Mouse (Mus musculus) embryonic fibroblast, embryonic 13.5 days (primary cell): ENCODE results near the gene Itga5. TPM values are rescaled to one million over a fixed set of nuclear protein-coding genes. Genes with fewer than 3 reads are reported as not detected.
A peak's percentile ranks its signal among the peaks of the same experiment; 100 is the strongest.

Experiments
- H3K27ac ChIP-seq: 2 replicates; pipeline ENCODE4 v1.5.1; 2012; ENCODE audit warnings: low read length, control low read depth, inconsistent platforms; ENCODE audit not compliant: insufficient read depth
- H3K4me1 ChIP-seq: 2 replicates; pipeline ENCODE4 v1.6.1; 2011; ENCODE audit warnings: low read length; ENCODE audit not compliant: control insufficient read depth, insufficient read depth
- H3K4me3 ChIP-seq: 2 replicates; pipeline ENCODE4 v1.5.1; 2011; ENCODE audit warnings: mild to moderate bottlenecking, control low read depth, low read length; ENCODE audit not compliant: insufficient read depth
- CTCF ChIP-seq: IDR thresholded peaks from 2 replicates; pipeline ENCODE4 v1.5.1; 2011; ENCODE audit warnings: mild to moderate bottlenecking, control low read depth, low read length, moderate library complexity, borderline replicate concordance; ENCODE audit not compliant: insufficient read depth
- POLR2A ChIP-seq: IDR thresholded peaks from 2 replicates; pipeline ENCODE4 v1.6.1; 2011; ENCODE audit warnings: low read depth, mild to moderate bottlenecking, control low read depth, low read length, moderate library complexity
- polyA plus RNA-seq: library from polyadenylated mRNA; stranded (reverse); fragments of >200 nt; gene quantifications from 2 replicates; pipeline ENCODE4 v1.2.4, GENCODE M21; 2011; ENCODE audit warnings: low read depth; ENCODE audit not compliant: missing spikeins, insufficient read length

Gene Itga5
- polyA plus RNA-seq, 1 experiment: 161 TPM

- 0 out of 2 replicates have a peak, but pooled peaks cover 3% of the 10 kb centered on the region for H3K4me1 ChIP-seq
- no peak for TF ChIP-seq POLR2A
- TF ChIP-seq CTCF: no peak
- H3K4me3 ChIP-seq: no peak overlapping the region
- no peak overlapping the region for H3K27ac ChIP-seq
Observed at GRCm38 (mm10) chr15:103333738-103334137, 32.8 kb downstream of the Itga5 start.

GRCm38 (mm10) chr15:103333081-103333615 is 33.4 kb downstream of the Itga5 start:
- TF ChIP-seq POLR2A (no peak), CTCF (no peak)
- Histone ChIP-seq H3K4me1 (0 out of 2 replicates have a peak, but pooled peaks cover 3% of the 10 kb centered on the region), H3K27ac (no peak overlapping the region), H3K4me3 (no peak overlapping the region)

GRCm38 (mm10) chr15:103323455-103324247 is 42.9 kb downstream of the Itga5 start:
- 0 out of 2 replicates have a peak, but pooled peaks cover 5% of the 10 kb centered on the region for H3K4me1 ChIP-seq
- H3K4me3 ChIP-seq: peak overlapping the region; percentile 72
- H3K27ac ChIP-seq: no peak overlapping the region
- TF ChIP-seq CTCF (peak; percentile 93), POLR2A (peak; percentile 53)

DNA sequence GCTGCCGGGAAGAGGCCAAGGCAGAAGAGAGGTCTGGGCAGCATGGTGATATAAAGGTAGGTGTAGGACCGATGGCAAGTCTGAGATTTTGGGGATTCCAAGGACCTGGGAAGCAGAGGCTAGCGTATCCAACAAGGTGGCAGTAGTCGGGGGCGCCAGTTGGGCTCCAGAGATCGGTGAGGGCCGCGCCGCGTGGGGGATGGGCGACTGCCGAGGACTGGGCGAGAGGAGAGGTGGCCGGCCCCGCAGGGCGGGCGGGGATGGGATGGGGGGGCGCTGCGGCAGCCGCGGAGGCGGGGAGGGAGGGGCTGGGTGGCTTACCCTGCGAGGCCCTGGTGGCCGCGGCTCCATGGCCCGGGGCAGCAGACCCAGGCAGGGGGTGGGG is 43.5 kb downstream of the Itga5 start:
- H3K27ac ChIP-seq: no peak overlapping the region
- H3K4me3 ChIP-seq: peak overlapping the region; percentile 72
- peaks cover 10% of the 10 kb centered on the region; the same call in 1 of the 2 replicates for H3K4me1 ChIP-seq
- TF ChIP-seq POLR2A (no peak), CTCF (no peak)

DNA sequence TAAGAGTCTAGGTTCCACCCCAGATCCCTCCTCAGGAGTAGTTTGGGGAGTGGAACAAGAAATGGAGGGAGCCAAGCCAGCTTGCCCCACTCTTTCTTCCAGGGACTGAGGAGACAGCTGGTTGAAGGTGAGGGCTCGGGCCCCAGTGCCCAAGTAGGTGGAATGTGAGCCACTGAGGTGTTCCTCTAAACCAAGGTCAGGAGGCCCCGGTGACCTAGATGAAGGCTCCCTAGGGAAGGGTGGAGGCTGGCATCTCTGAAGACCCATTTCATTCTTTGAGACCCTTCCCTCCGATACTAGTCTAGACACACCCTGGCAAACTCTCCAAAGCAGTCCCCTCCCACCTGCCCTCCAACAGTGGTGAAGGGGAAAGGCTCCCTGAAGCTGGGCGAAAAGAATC is 44.2 kb downstream of the Itga5 start:
- Histone ChIP-seq H3K27ac (no peak overlapping the region), H3K4me1 (peaks cover 12% of the 10 kb centered on the region; the same call in 1 of the 2 replicates), H3K4me3 (peak overlapping the region; percentile 72)
- TF ChIP-seq CTCF (no peak), POLR2A (no peak)

DNA sequence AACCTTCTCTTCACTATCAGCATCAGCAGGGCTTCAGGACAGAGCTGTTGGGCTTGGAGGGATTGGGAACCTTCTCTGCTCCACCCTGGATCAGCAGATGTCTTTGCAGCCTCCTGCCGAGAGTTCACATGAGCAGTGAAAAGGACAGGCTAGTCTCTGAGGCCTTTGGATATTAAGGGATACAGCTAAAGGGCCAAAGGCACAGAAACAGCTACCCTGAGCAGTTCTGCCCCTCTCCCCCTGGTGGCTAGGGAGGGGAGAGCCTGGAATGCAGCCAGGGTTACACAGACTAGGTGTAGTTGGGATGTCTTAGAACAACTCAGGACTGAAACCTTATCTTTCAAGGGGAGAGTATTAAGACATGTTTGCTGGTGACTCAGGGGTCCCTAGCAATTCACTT is 45.5 kb downstream of the Itga5 start:
- Histone ChIP-seq H3K4me1 (peaks cover 12% of the 10 kb centered on the region; the same call in 1 of the 2 replicates), H3K4me3 (no peak overlapping the region), H3K27ac (no peak overlapping the region)
- TF ChIP-seq CTCF: peak; percentile 36; the same call in 1 of the 2 replicates
- TF ChIP-seq POLR2A: no peak

- TF ChIP-seq CTCF (no peak), POLR2A (no peak)
Observed at GRCm38 (mm10) chr15:103318201-103318816, 48.3 kb downstream of the Itga5 start.

DNA sequence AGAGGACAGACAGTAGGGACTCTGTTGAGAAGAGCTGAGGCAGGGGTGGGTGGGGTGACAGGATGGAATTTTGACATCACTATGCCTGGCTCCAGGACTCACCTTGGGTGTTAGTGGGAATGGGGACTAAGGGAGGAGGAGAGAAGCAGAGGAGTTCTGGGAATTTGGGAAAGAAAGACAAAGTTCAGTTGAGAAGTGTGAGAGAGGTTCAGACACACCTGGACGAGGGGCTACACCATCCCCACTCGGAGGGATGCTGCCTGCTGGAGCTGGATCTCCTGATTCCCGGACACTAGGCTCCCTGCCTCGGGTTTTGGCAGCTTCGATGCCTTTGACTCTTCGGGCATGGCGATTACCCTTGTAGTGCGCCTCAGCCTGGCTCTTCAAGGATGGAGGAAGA is 48.8 kb downstream of the Itga5 start:
- Histone ChIP-seq H3K4me1 (peaks cover 15% of the 10 kb centered on the region; the same call in 1 of the 2 replicates), H3K27ac (0 out of 2 replicates have a peak overlapping the region, but pooled peaks have one; percentile 23), H3K4me3 (no peak overlapping the region)
- TF ChIP-seq CTCF (no peak), POLR2A (no peak)

More at GRCm38 (mm10) chr15:103318201-103318816, 48.3 kb downstream of the Itga5 start:
- H3K4me1 ChIP-seq: peaks cover 15% of the 10 kb centered on the region; the same call in 1 of the 2 replicates
- H3K27ac ChIP-seq: 0 out of 2 replicates have a peak overlapping the region, but pooled peaks have one; percentile 23
- no peak overlapping the region for H3K4me3 ChIP-seq

- peaks cover 15% of the 10 kb centered on the region; the same call in 1 of the 2 replicates for H3K4me1 ChIP-seq
- H3K27ac ChIP-seq: 0 out of 2 replicates have a peak overlapping the region, but pooled peaks have one; percentile 23
- TF ChIP-seq POLR2A (no peak), CTCF (no peak)
- no peak overlapping the region for H3K4me3 ChIP-seq
Observed at GRCm38 (mm10) chr15:103317120-103317519, 49.4 kb downstream of the Itga5 start.
